Mouse (Mus musculus) cortical plate, adult 2 months (tissue): ENCODE results near the gene Pde8b.

Experiments used
- CTCF ChIP-seq: fragments of 200-500 bp; IDR thresholded peaks from 2 replicates; pipeline ENCODE4 v1.5.1; 2011; ENCODE audit warnings: mild to moderate bottlenecking, control low read depth, low read length; ENCODE audit not compliant: insufficient read depth; ENCODE audit errors: extremely low read depth
- POLR2A ChIP-seq: fragments of 200-500 bp; IDR thresholded peaks from 2 replicates; pipeline ENCODE4 v1.6.1; 2011; ENCODE audit warnings: mild to moderate bottlenecking, low read length, control low read depth; ENCODE audit not compliant: insufficient read depth; ENCODE audit errors: extremely low read depth

- TF ChIP-seq CTCF (no peak), POLR2A (no peak)
These were observed 18.6 kb downstream of the Pde8b start for GRCm38 (mm10) chr13:95231366-95232138.
